Mouse (Mus musculus) common myeloid progenitor, adult 5-6 weeks (primary cell): ENCODE results near the gene Gipc1. TPM values are rescaled to one million over a fixed set of nuclear protein-coding genes. Genes with fewer than 3 reads are reported as not detected.
A peak's percentile ranks its signal among the peaks of the same experiment; 100 is the strongest.

Experiments
- ATAC-seq: replicated peaks from 2 replicates; pipeline ENCODE4 v1.8.0; 2016; ENCODE audit warnings: low read depth, mild to moderate bottlenecking, moderate TSS enrichment, inconsistent platforms; ENCODE audit not compliant: poor library complexity, severe bottlenecking
- total RNA-seq: library from RNA; stranded (forward); fragments of 200-1000, 187-1606 nt; gene quantifications from 2 replicates; pipeline ENCODE4 v1.2.3, GENCODE M21; 2017

The Gipc1 gene
- 18.2 and 18.5 TPM in 2 replicates for total RNA-seq

DNA sequence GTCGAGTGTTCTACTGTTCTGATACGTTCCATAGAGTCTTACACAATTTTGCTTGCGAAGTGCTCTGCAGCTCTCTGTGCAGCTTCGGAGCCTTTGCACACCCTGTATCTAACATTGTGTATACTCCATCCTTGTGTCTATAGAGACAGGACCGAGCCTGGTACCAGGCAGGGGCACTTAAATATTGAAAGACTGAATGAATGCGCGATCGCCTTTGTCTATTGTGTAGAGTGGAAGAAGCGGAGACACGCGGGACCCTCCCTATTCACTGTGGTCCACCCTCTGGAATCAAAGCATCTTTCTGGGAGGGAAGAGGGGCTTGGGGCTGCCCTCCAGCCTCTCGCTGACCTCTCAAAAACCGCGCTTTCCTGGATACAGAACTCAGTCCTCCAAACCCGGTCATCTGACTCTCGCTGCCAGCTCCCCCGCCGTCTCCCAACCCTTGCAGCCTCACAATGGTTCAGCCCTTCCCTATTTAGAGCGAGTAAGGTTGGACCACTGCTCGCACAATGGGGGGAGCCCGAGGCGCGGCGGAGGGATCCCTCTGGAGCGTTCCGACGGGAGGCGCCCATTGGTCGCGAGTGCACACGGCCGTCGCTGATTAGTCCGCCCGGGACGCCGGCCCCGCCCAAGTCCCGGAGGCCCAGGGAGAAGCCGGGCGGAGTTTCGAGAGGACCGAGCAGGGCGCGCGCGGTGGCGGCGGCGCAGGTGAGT lies at the start of gene Gipc1:
Gene Gipc1 (plus strand): TSS at position 648 of the 714 bp plus-strand sequence.
- peak; percentile 98 for ATAC-seq

GRCm38 (mm10) chr8:83607661-83608397 lies 44.6 kb upstream of the Gipc1 start, which contains the start of the genes Tecr and Dnajb1:
Gene Tecr (minus strand): TSS chr8:83607971.
Gene Dnajb1 (plus strand): TSS chr8:83608193.
- peak; percentile 80 for ATAC-seq

GRCm38 (mm10) chr8:83608398-83608829 lies 44.1 kb upstream of the Gipc1 start:
- ATAC-seq: peak; percentile 45

GRCm38 (mm10) chr8:83609086-83609485 lies 43.4 kb upstream of the Gipc1 start:
- no peak for ATAC-seq

GRCm38 (mm10) chr8:83609547-83610180 lies 42.8 kb upstream of the Gipc1 start:
- ATAC-seq: peak; percentile 15

GRCm38 (mm10) chr8:83611921-83612320 lies 40.6 kb upstream of the Gipc1 start:
- ATAC-seq: no peak

DNA sequence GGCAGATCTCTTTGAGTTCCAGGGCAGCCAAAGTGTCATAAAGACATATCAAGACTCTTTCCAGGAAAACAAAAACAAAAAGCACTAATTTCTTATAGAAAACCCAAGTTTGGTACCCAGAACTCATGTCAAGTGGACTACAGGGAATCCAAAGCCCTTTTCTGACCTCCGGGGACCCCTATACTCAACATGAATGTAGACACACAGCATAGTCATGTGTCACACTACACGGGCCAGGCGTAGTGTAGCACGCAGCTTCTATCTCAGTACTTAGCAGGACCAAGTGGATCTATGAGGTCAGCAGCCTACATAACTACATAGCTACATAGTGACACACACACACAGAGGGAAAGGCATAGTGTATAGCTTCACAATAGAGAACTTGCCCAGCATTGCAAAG lies 38.8 kb upstream of the Gipc1 start:
- ATAC-seq: no peak

- ATAC-seq: no peak
Measured at GRCm38 (mm10) chr8:83616625-83617024, 35.9 kb upstream of the Gipc1 start.

DNA sequence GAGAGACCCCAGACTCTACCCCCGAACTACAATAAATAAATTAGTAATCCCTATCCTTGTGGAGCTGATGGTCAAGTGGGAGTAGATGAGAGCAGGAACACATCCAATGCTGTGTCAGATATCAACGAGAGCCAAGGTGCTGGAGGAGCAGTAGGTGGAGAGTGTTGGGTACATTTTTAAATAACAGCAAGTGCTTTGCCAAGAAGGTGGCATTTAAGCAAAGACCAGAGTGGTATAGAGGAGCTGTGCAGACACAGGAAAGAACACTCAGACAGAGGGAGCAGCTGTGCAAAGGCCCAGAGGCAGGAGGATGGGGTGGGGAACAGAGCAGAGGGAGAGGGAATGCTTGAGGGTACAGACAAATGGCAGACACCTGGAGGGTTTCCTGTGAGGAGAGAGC lies 35.4 kb upstream of the Gipc1 start:
- ATAC-seq: no peak

- ATAC-seq: no peak
Measured at GRCm38 (mm10) chr8:83618566-83618965, 33.9 kb upstream of the Gipc1 start.

DNA sequence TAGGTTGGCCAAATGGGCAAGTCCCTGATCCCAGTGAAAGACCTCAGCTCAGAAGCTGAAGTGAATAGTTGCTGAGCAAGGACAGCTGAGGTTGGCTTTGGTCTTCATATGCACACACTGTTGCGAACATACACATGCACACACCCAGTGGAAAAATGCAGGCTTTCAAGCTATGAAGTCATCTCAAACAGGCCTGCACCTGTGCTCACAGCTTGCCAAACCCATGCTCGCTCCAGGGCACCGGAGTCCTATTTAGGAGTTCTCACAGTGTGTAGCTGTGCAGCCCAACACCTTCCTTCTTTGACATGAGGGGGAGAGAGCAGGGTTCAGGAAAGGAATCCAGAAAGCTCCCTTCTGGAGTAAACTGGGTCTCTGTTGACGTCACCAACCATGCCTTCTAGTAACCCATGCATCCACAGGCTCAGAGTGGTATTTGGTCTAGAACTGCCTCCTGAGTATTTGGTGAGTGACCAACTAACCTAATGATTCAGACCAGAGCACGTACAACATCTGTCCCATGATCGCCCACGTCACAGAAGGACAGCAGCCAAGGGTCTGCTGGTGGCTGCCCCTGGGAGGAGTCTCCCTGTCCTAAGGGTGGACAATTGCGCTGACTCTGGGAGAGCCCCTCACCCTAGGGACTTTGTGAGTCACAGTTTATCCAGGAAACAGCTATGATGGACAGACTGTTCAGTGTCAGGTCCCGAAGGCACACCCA lies 32.8 kb upstream of the Gipc1 start:
- ATAC-seq: no peak

DNA sequence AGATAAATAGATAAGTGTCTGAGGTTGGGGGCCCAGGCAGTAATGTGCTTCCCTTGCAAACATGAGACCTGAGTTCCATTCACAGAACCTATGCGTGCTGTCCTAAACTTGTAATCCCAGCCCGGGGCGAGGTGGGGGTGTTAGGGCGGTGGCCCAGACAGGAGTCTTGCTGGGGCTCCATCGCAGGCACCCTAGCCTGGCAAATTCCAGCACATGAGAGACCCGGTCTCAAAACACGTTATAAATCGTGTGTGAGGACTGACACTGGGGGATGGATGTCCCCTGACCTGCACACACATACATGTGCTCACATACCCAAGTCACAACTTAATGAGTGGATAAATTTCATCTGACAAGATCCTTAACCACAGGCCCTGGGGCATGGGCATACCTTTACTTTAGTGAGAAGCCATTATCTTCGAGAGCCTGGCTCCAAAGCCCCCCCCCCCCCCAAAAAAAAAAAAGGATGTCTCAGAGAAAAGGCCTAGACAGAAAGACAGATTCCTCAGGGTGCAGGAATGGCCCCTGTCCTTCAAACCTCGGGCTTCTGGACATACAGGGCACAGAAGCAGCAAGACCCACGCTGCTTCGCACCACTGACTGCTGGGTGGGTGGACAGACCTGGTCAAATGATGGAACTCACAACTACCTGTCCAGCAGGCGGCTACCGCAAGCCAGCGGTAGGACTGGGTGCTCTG lies 30.6 kb upstream of the Gipc1 start:
- no peak; the same call in 1 of the 2 replicates for ATAC-seq

DNA sequence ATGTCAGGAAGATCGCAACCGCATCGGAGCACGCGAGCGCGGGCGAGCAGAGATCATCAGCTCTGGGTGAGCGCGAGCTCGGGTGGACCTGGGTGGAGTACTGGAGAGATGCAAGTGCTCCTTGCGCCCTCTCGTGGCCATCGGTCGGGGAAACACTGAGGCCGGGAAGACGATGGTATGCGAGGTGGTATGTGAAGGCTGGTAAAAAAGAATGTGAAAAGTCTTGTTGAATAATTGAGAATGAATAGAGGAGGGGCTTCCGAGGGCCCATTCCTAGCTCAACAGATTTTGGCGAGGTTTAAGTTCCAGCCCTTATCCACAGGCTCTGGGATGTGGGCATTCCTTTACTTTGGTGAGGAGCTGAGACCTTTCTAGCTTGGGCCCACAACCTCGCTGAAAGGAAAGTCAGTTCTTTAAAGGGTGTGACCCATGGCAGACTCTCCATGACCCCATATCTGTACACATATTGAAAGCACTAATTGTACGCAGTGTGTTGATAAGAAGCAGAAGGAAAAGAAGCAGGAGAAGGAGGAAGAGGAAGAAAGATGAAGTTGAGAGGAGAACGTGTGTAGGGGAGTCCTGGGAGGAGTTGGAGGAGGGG lies 30.0 kb upstream of the Gipc1 start:
- ATAC-seq: peak; percentile 81

- no peak for ATAC-seq
Measured at GRCm38 (mm10) chr8:83623549-83623948, 28.9 kb upstream of the Gipc1 start.

DNA sequence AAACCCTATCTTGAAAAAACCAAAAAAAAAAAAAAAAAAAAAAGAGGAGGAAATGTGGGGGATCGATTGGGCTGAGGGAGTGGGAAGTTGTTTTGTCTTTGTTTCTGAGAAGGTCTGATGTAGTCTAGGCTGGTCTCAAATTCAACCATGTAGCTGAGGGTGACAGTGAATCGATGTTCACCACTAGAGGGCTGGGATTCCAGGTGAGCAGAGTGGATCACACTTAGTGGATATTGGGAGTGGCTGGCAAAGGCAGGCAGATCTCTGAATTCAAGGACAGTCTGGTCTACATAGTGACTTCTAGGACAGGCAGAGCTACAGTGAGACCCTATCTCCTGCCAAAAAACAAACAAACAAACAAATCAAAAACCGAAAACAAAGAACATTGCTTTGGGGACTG lies 27.7 kb upstream of the Gipc1 start:
- no peak for ATAC-seq

GRCm38 (mm10) chr8:83625676-83626299 lies 26.7 kb upstream of the Gipc1 start:
- peak; percentile 45 for ATAC-seq

- ATAC-seq: no peak
Measured at GRCm38 (mm10) chr8:83632083-83632707, 20.3 kb upstream of the Gipc1 start.

GRCm38 (mm10) chr8:83638856-83639255 lies 13.6 kb upstream of the Gipc1 start:
- no peak for ATAC-seq
